Mouse (Mus musculus) retina, postnatal 1 day (tissue): ENCODE measurements around the gene Clic3.
A peak's percentile ranks its signal among the peaks of the same experiment; 100 is the strongest.

Source experiments
- DNase-seq: peaks from one replicate; pipeline ENCODE4 v3.0.0-alpha.2; 2012

Gene Clic3

DNA sequence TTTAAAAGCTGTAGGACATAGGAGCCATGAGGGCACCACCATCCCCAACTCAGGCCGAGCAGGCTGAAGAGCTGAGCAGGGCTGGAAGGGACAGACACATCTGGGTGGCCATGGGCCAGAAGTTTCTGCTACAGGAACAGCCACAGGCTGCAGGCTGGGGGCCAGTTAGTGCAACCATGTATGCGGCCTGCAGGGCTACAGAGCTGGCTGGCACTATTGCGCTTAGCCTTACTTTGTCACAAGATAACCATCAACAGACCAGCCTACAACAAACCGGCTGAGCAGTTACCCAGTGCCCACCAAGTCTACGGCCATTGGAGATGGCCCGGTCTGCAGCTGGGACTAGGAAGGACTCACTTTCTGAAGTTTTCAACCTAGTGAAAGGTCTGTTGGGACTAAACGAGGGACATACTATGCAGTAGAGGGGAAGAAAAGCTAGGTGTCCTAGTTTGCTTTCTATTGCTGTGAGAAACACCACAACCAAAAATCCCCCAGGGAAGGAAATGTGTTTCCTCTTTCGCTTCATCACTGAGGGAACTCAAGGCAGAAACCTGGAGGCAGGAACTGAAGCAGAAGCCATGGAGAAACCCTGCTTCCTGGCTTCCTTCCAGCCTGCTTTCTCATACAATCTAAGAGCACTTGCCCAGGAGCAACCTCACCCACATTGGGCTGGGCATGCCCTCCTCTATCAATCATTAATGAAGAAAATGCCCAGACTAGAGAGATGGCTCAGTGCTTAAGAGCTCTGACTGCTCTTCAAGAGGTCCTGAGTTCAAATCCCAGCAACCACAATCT is 5.6 kb upstream of the Clic3 start:
- no peak for DNase-seq

DNA sequence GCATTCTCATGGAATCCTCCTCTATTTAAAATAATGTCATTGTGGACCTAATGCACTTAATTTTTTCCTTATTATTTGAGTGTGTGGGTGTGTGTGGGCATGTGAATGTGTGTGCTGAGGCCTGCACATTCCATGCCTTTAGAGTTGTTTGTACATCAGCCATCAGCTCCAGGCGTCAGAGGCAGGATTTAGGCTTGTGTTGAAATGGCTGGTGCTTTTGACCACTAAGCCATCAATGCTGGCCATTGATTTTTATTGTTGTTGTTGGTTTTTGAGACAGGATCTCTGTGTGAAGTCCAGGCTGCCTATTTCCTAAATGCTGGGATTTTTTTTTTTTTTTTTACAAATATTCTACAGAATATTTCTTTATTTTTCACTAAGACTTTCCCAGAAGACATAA is 3.7 kb upstream of the Clic3 start:
- no peak for DNase-seq

DNA sequence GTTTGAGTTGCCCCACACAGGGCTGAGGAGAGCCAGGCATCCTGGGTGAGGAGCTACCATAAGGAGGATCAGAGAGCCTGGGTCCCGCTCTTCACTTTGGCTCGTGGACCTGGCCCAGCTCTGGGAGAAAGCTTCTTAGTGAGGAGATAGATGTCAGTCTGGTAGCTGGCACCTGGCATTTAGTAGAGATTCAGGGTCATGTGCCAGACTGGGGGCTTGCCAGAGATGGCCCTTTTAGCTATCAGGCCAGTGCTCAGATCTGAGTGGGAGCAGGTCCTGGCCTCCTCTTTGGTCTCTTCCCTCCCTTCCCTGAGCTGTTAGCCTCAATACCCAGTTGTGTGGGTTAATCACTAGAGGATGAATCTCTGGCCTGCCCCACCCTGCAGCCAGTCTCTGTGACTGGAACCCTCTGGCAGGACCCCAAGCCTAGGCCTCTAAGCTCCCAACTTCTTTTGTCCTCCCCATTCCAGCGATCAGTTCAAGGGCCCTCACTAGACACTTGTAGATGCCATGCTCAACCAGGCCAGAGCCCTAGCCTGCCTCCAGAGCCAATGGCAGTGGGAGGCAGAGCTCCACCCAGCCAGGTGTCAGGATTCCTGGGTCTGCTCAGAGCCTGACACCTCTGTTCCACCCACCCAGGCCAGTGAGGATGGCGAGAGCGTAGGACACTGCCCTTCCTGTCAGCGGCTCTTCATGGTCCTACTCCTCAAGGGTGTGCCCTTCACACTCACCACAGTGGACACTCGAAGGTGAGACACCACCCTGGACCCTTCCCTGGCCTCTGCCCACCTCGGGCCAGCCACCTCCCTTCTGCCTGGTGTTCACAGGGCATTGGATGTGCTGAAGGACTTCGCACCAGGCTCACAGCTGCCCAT is 621 bp downstream of the Clic3 start:
- no peak for DNase-seq

DNA sequence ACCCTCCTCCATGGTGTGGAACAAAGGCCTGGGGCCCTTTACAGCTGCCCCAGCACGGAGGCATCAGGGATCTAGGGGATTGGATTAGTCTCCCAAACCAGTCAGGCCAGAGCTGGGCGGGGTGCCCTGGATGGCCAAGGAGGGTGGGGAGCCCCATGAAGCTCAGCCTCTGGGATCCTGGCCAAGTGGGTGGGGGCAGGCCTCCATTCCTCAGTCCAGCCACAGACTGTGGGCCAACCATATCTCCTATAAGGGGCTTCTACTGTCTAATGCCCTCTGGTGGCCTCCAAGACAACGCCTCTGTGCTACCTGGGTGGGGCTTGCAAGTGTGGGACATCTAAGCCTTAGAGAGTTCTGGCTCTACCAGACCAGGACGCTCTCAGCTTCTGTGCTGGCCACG is 2.3 kb downstream of the Clic3 start:
- no peak for DNase-seq

DNA sequence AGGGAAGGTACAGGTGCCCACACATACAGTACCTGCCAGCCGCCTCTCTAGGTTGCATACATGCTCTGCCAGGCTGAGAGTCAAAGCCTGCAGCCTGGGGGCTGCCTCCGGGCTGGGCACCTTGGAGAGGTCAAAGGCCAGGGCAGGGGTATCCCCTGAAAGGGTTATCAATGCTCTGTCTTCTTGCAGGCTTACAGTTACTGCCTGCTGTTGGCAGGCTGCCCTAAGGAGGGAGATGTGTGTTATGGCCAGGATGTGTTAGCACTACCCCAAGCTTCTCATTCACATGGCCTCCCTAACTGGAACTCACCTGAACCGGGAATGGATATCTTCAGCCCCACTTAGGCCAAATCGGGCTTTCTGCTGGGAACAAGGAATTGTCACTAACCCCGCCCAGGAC is 3.5 kb downstream of the Clic3 start:
- no peak for DNase-seq

DNA sequence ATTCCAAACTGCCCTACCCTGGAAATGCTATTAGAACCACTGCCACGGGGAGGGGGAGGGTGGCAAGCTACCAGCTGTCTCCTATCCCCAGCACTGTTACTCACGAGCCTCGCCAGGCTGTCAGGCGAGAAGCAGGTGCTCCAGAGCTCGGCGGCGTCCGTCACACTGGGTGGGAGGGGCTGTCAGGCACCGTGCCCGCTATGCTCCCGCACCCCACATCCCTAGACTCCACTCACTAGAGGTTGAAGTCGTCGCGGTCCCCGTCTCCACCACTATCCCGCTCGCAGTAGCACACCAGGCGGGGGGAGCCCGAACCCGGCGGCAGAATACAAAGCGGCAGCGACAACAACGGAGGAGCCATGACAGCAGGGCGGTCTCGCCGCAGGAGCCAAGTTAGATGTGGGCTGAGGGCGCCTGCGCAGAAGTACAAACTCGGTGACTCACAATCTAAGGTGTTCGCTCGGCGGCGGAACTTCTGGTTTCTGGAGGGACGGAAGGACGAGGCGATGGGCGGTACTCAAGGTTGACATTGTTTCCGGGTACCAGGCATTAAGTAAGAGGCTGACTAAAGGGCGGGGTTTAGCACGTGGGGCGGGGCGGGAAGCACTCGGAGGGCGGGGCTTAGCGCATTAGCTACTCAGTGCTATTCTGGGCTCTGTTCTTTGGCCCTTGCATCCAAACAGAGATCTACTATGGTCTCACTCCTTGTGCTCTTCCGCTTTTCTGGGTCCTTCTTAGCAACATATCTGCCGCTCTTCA is 4.1 kb downstream of the Clic3 start, which contains the start of gene Paxx:
Gene Paxx, minus strand, starts transcription at position 544 of the 759 bp plus-strand sequence.
- DNase-seq, result peak; percentile 95

DNA sequence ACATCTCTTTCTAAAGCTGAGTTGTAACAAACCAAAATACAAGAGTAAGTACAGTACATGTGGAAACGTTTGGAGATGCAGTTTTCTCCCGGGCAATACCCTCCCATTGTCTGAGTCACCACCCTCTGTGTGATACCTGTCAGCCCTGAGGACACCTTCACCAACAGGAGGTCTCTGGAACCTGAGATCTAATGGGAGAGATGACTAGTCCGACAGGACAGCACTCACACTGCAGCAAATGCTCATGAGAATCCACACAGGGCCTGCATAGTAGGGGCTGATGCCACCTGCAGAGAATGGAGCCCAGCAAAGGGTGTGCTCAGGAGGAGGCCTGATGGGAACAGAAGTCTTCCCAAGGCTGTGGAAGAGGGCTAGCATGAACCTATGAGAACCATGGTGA is 4.8 kb downstream of the Clic3 start:
- no peak for DNase-seq

DNA sequence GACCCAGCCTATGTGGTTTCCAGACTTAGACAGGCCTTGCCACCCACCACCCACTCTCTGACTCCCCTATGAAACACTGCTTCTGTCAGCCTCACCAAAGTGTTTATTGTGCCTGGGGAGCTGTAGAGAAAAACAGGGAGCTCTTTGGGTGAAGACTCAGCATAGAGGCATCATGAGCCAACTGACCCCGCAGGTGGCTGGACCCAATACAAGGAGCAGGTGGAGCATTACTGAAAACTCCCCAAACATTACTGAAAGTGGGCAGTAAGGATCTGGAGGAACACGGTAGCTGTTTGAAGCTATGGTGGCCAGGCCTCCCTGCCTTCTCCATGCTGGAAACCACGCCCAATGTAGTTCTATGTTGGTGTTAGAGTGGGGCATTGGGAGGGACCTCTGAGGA is 7.0 kb downstream of the Clic3 start:
- no peak for DNase-seq

DNA sequence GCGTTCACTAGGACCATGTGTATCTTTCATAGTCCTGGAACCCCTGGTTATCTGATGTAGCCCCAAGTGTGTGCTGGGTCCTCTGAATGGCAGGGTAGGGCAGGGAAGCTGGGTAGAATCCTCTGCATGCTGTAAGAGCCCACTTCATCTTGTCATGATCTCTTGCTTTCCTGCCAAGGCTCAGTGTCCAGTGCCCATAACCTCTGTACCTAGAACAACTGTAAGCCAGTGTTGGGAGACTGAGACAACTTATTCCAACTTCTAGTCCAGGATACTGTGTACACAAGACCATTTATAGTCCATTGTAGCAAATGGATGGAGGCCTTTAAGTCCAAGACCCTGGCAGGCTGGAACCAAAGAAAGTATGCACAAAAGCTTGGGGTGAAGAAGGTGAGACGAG is 8.6 kb downstream of the Clic3 start:
- DNase-seq, result no peak

DNA sequence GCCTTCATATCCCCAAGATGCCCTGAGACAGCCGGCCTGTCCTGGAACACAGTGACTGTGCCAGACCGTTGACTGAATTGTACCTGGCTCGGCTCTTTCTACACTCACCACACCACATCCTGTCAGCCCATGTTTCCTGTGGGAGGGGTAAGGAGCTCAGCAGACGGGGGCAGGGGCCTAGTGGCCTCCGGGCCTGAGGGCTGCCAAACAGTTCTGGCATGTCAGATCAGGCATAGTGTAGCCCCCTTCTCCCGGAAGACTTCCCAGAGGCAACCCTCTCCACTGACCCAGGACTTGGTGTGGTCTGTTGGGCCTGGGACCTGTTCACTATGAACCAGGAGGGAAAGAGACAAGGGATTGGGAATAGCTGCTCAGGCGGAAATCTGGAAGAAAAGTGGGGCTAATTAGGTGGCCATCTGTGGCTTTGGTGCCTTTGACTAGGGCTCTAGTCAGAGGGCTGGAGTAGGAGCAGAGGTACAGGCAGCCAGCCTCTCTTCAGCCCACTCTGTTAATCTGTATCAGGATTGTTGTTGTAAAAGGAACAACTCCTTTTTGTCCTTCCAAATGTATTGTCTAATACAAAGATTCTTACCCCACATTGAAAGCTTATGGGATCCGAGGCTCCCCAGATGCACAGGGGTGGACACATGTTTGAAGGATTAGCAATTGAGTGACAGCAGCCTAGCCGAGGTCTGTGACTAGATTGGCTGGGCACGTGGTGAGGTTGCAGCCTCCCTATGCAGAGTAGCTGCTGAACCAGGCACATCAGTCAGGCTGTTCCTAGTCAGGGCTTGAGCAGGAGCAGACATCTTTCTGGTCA is 9.4 kb downstream of the Clic3 start:
- DNase-seq, result peak; percentile 74

DNA sequence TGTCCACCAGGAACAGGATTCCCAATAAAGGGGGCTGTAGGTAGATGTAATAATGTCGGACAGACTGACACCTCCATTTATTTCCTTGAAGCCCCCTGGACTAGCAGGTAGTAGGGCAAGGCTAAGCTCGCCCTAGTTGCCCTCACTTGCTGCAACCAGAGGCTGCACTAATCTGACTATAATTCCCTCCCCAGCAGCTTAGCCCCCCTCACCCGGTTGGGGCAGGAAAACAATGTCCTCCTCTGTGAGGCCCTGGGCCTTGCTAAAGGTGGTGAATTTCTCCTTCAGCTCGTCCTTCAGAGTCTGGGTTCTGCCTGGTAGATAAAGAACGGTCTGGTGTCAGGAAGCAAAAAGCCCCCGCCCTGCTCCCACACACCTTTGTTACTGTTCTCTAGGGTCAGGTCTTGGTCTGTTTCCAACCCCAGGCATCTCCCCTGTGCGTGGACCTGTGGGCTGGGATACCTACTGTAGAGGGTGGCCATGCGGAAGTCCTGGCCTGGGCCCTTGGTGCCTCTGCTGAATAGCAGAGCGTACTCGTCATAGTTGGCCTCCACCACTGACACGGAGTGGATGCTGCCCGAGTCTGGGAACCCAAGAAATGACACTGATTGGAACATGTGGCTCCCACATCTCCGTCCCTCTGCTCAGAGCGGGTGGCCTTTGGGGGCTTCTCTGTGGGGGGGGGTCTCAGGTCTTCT is 11.1 kb downstream of the Clic3 start:
- DNase-seq, result peak; percentile 61

DNA sequence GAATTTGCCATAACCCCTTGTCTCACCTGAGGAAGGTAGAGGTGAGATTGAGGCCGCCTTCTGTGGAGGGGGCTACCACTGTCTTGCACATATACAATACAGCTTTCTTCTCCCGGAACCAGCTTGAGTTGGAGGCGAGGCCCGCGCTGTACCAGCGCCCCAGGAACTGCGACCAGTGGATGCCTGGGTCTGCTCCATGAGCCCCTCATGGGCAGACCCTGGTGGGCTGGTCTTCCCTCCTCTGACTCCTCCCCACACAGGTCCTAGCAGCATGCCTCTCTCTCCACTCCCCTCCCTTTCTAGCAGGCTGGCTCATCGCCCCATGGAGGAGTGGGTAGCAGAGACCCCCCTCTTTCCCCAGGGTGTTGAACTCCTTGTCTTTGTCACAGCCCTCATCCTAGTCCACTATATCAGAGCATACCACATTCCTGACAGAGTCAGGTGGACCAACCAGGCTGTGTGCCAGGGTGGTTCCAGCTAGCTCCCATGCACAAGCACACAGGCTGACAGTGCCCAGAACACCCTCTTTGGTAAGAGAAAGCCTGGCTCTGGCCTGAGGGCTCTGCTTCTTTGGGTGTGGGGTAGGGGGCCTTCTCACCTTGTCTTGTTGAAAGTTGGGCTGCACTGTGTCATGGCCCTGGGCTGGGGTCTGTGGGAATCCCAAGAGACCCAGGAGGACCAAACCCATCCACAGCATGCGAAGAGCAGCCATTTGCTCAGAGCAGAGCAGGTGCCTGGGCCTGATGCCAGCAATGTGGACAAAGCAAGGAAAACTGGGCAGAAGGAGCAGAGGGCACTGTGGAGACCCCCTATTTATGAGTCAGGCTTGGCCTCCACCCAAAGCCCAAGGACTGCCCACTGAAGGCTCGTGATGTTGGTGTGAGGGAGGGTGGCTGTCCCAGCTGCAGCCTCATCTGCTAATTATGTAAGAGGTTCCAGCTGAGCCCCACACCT is 12.6 kb downstream of the Clic3 start:
- DNase-seq, result peak; percentile 71

DNA sequence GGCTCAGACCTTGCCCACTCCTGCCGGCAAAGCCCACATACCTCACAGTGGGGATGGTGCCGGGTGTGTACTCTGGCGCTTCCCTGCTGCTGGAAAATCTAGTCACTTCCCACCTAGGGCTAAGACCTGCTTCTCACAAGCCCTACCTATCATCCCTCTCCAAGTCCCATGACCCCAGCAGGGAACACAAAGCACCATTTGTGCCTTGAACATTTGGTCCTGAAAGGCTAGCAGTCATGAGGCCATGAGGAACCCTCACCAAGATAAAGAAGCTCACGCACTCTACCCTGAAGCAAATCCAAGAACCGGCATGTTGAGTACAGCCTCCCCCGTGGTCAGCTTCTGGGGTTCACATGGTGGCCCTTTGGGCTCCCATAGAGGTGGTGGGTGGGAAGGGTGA is 13.3 kb downstream of the Clic3 start, which contains the start of gene Ptgds:
Gene Ptgds, minus strand, starts transcription at position 78 of the 400 bp plus-strand sequence.
- DNase-seq, result no peak

DNA sequence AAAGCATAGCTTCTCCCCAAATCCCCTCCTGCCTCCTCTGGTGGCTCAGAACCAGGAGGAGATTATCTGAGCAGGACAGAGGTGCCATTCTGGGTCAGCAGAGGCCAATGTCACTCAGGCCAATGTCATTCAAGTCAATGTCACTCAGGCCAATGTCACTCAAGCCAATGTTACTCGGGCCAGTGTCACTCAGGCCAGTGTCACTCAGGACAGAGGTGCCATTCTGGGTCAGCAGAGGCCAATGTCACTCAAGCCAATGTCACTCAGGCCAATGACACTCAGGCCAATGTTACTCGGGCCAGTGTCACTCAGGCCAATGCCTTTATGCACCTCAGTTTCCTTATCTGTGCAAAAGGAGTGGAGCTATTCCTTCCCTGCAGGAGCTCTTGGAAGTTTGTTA is 15.9 kb downstream of the Clic3 start:
- no peak for DNase-seq

DNA sequence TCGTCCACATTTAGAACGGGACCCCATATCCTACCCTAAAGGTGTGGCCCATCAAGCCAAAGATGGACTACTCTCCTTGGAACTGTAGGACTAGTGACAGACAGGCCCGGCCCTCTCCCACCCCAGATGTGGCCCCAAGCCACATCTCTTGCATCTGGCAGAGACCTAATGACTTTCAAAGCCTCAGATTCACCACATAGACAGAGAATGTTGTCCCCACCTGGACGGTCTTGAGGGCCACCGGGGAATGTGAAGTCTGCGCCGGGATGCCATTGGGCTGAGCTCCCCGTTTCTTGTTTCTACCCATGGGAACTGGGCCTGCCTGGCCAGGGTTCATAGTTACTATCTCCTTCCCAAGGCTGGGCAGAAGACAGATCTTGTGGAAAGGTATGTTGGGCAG is 20.9 kb downstream of the Clic3 start:
- no peak for DNase-seq

DNA sequence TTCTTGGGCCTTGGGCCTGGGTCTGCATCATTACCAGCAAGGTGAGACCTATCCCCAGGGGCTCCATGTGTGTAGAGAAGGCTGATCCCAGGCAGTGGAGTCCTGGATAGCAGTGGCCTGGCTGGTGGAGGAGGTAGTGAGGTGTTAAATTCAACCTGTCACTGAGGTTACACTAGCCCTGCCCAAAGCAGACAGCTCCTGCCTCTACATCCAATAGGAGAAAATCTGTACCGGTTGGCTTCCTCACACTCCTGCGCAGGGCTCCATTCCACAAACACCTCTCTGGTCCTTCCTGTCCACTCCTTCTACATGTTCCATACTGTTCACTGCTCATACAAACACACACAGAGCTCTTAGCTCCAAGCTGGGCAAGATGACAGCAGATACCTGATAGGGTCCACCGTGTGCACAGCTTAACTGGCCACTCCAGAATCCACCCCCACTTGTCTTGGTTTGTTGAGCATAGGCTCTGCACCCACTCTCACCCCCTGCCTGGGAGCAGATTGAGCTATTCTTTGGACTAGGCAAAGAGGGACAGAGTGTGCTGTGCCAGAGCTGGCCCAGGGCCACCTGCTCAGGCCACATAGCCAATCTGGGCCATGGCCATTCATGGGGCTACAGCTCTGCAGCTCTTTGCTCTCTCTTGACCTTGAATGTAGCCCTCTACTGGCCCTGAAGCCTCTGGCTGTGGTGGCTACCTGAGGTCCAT is 21.5 kb downstream of the Clic3 start:
- no peak for DNase-seq

DNA sequence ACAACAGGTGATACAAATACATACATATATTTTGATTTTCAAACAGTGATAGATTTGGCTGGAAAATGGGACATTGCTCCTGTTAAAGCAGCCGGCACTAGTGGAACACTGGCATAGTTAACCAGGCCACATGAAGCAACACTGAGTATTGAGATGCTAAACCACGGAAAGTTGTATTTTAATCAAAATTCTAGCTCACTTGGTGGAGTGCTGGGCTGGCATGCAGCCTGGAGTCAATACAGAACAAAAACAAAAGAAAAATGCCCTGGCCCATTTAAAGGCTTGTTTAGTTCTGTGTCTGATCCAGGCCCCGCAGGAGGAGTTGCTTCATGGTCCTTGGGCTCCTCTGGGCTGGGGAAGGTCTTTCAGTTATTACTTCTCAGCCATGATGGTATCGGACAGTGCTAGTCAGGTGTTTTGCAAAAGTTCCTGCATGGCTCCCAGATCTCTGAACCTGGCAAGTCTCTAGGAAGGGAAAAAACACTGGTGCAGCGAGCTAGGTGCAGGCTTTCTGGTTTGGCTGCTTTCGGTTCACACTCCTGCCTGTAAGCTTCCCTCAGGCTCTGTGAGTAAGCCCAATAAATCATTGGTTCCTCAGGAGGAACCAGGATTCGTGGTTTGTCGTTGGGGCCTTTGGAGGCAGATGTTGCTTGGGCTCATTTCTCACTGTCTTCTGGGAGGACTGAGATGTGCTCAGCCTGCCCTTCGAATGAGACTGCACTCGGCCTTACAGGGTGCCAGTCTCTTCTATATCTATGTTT is 23.1 kb downstream of the Clic3 start:
- no peak for DNase-seq

DNA sequence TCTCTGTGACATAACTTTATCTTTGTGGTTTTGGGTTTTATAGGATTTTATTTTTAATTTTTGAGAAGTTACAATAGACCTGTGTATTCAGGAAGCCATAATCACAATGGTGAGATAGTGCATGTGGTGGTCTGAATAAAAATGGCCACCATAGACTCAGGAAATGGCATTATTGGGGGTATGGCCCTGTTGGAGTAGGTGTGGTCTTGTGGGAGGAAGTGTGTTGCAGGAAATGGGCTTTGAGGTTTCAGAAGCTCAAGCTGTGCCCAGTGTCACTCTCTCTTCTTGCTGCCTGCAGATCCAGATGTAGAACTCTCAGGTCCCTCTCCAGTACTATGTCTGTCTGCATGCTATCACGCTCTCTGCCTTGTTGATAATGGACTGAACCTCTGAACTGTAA is 23.9 kb downstream of the Clic3 start:
- DNase-seq, result no peak

DNA sequence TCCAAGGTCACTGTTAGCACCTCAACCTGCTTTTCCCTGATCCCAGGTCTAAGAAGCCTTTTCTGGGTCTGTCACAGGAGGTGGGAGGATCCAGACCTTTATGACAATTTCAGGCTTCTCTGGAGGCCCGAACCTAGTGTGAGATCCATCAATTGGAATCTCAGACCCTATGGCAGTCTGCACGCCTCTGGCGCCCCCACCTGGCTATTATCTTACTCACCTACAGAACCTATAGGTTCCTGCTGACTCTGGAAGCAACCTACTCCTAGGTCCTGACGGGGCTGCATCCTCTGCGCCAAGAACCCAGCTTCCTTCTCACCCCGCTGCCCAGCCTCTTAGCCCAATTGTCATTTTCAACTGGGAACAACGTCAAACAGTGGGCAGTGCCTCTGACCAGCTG is 26.3 kb downstream of the Clic3 start:
- DNase-seq, result peak; percentile 58
